Mouse (Mus musculus) forelimb bud, embryonic 11.5 days (tissue): ENCODE data around the gene Eif4e2.
A peak's percentile ranks its signal among the peaks of the same experiment; 100 is the strongest.

Experiments used
- DNase-seq: peaks from one replicate; pipeline ENCODE4 v3.0.0-alpha.2; 2012; ENCODE audit warnings: low read depth, low spot score

Eif4e2 gene

GRCm38 (mm10) chr1:87201848-87202247 lies 11.9 kb upstream of the Eif4e2 start:
- no peak for DNase-seq

DNA sequence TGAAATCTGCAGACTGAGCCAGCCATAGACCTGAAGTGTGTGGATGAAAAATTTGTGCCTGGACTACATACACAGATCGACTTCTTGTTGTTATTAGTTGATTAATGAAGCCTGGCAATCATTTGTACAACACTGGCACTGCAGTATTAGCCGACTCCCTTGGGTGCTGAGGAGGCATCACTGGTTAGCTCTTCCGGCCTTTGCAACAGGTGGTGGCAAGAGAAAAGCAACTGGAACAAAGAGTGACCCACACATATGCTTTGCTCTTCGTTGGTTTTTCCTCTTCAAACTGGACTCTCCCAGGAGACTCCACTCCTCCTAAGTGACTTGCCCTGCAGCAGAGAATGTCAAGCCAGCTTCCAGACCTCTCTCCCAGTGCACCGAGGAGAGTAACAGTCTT lies 9.9 kb upstream of the Eif4e2 start:
- no peak for DNase-seq

DNA sequence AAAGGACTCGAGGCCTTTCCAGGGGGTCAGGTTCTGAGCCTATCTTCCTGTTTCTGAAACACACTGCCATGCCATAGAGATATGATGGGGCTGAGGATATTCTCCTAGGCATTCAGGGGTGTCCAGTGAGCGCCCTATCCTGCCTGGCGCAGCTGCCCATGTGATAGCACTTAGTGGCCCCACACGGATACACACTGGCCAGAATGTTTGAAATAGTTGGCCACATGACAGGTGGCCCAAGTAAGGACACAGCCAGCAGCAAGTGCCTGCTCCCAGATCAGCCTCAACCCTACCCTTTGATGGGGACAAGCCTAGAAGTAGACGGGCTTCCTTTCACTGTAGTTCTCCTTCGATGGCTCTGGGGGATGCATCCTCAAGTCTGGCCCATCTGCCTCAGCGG lies 9.2 kb upstream of the Eif4e2 start, which contains the start of gene Chrng:
Chrng (plus strand) TSS at position 193 of the 400 bp plus-strand sequence.
- DNase-seq: no peak

DNA sequence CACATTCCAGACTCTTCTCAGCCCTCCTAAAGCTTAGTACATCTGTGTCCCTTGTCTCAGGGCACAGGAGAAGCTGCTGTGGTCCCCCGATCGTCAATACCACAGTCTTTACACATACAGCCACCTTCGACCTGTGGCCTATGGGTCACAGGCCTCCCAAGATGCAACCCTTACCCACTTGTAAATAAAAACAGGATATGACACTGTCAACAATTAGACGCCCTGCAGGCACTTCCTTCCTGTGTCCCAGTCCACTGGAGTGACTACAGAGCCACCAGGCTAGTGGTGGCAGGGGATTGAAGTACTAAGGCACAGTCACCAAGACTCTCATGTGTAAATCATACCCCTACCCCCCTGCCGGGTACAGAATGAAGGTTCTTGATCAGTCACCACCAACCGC lies 8.7 kb upstream of the Eif4e2 start:
- DNase-seq: no peak

- no peak for DNase-seq
Observed at GRCm38 (mm10) chr1:87205502-87205901, 8.2 kb upstream of the Eif4e2 start.

- no peak for DNase-seq
Observed at GRCm38 (mm10) chr1:87206339-87206738, 7.4 kb upstream of the Eif4e2 start.

GRCm38 (mm10) chr1:87211431-87211830 lies 2.3 kb upstream of the Eif4e2 start:
- DNase-seq: no peak

- no peak for DNase-seq
Observed at GRCm38 (mm10) chr1:87214748-87215147, 1.0 kb downstream of the Eif4e2 start.

GRCm38 (mm10) chr1:87217938-87218337 lies 4.2 kb downstream of the Eif4e2 start:
- no peak for DNase-seq

- DNase-seq: no peak
Observed at GRCm38 (mm10) chr1:87225739-87226138, 12.0 kb downstream of the Eif4e2 start.

DNA sequence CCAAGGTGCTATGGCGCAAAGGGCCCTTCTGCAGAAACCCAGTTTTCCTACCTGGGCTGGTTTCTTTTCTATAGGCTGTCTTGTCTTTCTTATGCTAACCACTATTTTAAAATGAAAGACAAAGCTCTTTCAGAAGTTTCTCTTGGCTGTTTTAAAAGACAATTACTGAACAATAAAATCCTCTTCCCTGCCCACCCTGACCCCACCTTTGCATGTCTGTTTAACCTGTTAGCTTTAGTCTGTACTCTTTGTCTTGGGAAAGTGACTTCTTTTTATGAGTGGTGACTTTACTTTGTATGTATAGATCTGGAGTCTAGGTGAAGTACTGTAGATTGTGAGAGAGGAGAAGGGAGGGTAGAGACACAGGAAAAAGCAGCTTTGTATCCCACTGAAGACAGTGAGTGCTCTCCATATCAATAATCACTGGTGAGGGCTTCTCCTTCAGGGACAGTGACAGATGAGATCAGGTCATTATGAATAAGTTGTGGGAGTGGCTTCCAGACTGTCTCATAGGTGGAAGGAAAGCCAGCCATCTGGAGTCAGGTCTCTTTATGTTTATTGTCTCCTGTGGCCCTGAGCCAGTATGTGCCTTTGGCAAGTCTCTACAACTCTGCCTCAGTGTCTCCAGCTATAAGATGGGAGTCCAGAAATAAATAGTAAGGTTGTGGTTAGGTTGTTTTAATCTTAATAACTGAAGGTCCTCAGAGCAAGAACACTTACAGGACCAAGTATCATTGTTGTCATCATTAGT lies 12.9 kb downstream of the Eif4e2 start:
- no peak for DNase-seq

GRCm38 (mm10) chr1:87227160-87227550 lies 13.4 kb downstream of the Eif4e2 start:
- DNase-seq: no peak

DNA sequence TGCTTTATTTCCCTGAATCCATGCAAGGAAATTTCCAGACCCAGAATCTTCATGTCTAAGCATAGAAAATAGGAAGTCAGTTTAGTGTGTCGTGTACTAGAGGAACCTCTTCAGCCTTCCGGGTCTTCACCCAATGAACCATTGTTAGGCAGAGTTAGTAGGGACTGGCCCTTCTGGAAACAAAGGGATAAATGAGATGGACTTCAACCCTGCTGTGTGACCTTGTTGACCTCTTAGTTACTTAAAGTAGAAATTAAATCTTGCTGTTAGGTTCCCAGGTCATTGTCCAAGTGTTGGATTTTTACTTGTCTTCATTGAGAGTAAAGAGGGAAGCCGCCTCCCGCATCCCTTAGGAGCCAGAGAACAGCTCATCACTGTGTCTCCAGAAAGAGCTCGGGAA lies 16.9 kb downstream of the Eif4e2 start:
- no peak for DNase-seq

GRCm38 (mm10) chr1:87232197-87232596 lies 18.5 kb downstream of the Eif4e2 start:
- DNase-seq: no peak

GRCm38 (mm10) chr1:87239056-87239455 lies 25.3 kb downstream of the Eif4e2 start:
- no peak for DNase-seq

DNA sequence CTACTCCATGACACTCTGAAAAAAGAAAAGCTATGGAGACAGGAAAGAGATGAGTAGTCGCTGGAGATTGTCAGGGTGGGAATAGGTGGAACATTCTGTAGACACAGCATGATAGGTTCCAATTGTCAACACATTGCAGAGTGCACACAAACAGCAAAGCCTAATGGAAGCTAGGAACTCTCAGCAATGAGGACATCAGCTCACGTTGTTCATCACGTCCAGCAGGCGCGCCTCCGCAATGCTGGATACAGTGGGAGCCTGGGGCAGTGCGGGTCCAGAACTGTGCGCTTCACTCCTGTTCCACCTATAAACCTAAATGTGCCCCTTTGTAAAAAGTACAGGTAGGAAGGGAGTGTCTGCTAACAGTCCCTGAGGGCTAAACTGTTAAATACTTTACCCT lies 29.3 kb downstream of the Eif4e2 start:
- DNase-seq: no peak

DNA sequence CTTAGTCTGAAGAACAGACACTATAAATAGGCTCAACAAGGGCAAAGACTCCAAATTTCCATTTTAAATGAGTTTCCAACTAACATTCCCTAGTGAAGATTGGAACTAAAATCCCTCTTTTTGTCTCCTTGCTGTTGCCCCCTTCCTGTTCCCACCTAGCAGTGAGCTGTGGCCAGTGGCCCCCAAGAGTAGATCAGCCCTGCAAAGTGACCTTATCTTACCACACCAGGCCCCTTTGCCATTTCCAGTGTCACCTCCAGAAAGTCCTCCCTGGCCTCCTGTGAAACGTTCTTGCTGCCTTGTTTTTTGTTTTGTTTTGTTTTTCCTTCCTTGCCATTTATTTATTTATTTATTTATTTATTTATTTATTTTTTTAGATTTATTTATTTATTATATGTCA lies 31.7 kb downstream of the Eif4e2 start:
- no peak for DNase-seq

- DNase-seq: peak; percentile 81
Observed at GRCm38 (mm10) chr1:87245929-87246815, 32.5 kb downstream of the Eif4e2 start.

GRCm38 (mm10) chr1:87252040-87252609 lies 38.4 kb downstream of the Eif4e2 start:
- no peak for DNase-seq

DNA sequence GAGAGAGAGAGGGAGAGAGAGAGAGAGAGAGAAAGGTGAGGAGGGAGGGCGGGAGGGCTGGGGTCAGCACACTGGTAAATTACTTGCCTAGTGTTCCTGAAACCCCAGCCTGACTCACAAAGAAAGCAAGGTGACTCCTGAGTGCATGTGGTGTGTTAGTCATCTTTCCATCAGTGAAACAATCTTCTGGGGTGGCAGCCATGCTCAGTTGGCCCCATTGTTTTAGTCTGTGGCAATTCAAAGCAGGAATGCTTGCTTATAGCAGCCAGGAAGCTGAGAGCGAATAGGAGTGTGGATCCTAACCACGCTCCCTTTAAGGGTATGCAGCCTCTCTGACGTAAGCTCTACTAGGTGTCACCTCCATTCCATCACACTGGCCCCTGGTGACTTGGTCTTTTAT lies 41.5 kb downstream of the Eif4e2 start:
- no peak for DNase-seq

- DNase-seq: no peak
Observed at GRCm38 (mm10) chr1:87257691-87258090, 44.0 kb downstream of the Eif4e2 start.

DNA sequence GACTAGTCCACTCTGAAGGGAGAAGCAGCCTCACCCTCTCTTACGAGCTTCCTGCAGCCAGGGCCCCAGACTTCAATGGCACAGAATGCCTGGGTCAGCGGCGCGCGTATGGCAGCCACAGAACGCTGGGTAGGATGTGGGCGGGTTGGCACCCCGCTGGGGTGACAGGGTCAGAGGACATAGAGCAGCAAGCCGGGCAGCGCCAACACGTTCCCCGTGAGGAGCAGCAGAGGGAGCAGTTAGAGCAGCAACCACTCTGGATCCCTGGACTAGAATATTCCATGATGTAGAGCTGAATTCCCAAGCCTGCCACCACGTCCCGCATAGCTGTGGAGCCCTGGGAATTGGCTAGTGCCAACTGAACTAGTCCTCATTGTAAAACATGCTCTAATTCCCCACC lies 44.8 kb downstream of the Eif4e2 start:
- DNase-seq: no peak
